Mouse (Mus musculus): ENCODE results near the gene Olfr1279. TPM values are rescaled to one million over a fixed set of nuclear protein-coding genes. Genes with fewer than 3 reads are reported as not detected.
"Not testable (repeated sequence)": the region's sequence is repeated elsewhere in the genome, so short reads cannot be mapped to it uniquely, and the experiment has no call there.

Olfr1279 gene
- not detected in 2 replicates for polyA plus RNA-seq (2014; fragmentation: Nextera tagmentation; extraction: Ambion mirVana)

DNA sequence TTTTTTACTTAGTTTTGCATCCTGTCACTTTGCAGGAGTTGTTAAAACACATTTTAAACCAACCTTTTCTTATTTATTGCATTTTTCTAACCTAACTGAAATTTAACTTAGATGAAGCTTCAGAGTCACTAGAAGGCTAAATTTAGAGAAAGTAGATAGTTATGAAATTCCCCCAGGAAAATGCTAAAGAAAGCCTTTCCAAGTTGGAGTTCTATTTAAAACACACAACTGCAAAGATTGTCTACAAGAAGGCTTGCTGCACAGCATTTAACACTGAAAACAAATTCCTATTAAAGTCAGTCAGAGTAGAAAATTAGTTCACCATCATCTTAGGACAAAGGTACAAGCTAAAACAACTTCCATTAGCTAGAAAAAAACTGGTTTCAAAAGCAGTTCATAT, at the start of gene Olfr1279:
TSS of gene Olfr1279 (plus strand) at position 262 of the 400 bp plus-strand sequence.
- Histone ChIP-seq H3K9ac (replicated peaks; ENCODE audit: low read depth, low read length) (no peak within 1 kb of the TSS), H3K4me3 (ENCODE audit: low read depth, low read length) (no peak within 1 kb of the TSS)
- ATAC-seq (ENCODE audit: low read depth): no peak

DNA sequence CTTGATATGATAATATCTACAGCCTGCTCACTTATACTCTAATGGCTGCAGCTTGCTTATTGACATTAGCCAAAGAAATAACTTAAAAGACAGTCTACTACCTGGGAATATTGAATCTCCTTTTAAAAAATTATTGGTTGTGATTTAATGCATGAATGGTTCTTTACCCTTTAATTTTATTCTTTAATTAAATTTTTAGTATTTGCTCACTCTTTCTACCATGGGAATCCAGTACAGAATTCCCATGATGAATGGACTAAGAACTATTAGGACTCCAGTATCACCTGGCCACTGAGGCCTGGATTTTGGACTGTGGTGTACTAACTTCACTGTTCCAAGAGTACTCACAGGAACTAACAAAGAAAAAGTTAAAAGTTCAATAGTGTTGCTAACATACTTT, 46.2 kb upstream of the Olfr1279 start, which contains the start of gene Olfr1276:
TSS of gene Olfr1276 (plus strand) at position 301 of the 400 bp plus-strand sequence.
- Histone ChIP-seq H3K36me3 (ENCODE audit: control insufficient read depth, insufficient read depth, low read length) (no peaks in the 10 kb centered on the region), H3K27ac (ENCODE audit: low read depth, low read length) (no peak within 1 kb of the TSS), H3K9me3 (ENCODE audit: control insufficient read depth, low read length) (no peaks in the 10 kb centered on the region), H3K4me2 (ENCODE audit: low read depth, low read length) (no peak within 1 kb of the TSS), H3K4me3 (ENCODE audit: low read depth, low read length) (no peak within 1 kb of the TSS), H3K4me1 (ENCODE audit: control insufficient read depth, insufficient read depth, low read length) (no peaks in the 10 kb centered on the region), H3K27me3 (ENCODE audit: control insufficient read depth, insufficient read depth, low read length) (no peaks in the 10 kb centered on the region), H3K9ac (replicated peaks; ENCODE audit: low read depth, low read length) (no peak within 1 kb of the TSS)
- no peak for ATAC-seq (ENCODE audit: low read depth)

More for the DNA sequence above, at the start of gene Olfr1279:
- no peaks in the 10 kb centered on the region for H3K9me3 ChIP-seq (ENCODE audit: control insufficient read depth, low read length)
- no peak within 1 kb of the TSS for H3K4me2 ChIP-seq (ENCODE audit: low read depth, low read length)
- H3K27ac ChIP-seq (ENCODE audit: low read depth, low read length): no peak within 1 kb of the TSS
- no peaks in the 10 kb centered on the region for H3K27me3 ChIP-seq (ENCODE audit: control insufficient read depth, insufficient read depth, low read length)
- H3K4me1 ChIP-seq (ENCODE audit: control insufficient read depth, insufficient read depth, low read length): no peaks in the 10 kb centered on the region
- no peaks in the 10 kb centered on the region for H3K36me3 ChIP-seq (ENCODE audit: control insufficient read depth, insufficient read depth, low read length)

GRCm38 (mm10) chr2:111274006-111274405, 26.4 kb upstream of the Olfr1279 start, which contains the start of gene Olfr1277:
Olfr1277 (minus strand) TSS chr2:111274106.
- no peaks in the 10 kb centered on the region for H3K27me3 ChIP-seq (ENCODE audit: control insufficient read depth, insufficient read depth, low read length)
- WGBS: 83% methylated on average over 2 of the region's 2 CpGs
- H3K9me3 ChIP-seq (ENCODE audit: control insufficient read depth, low read length): no peaks in the 10 kb centered on the region
- H3K36me3 ChIP-seq (ENCODE audit: control insufficient read depth, insufficient read depth, low read length): no peaks in the 10 kb centered on the region
- no peak within 1 kb of the TSS for H3K9ac ChIP-seq (replicated peaks; ENCODE audit: low read depth, low read length)
- H3K27ac ChIP-seq (ENCODE audit: low read depth, low read length): no peak within 1 kb of the TSS
- H3K4me3 ChIP-seq (ENCODE audit: low read depth, low read length): no peak within 1 kb of the TSS
- ATAC-seq (ENCODE audit: low read depth): no peak
- no peaks in the 10 kb centered on the region for H3K4me1 ChIP-seq (ENCODE audit: control insufficient read depth, insufficient read depth, low read length)
- no peak within 1 kb of the TSS for H3K4me2 ChIP-seq (ENCODE audit: low read depth, low read length)

GRCm38 (mm10) chr2:111289836-111290235, 10.6 kb upstream of the Olfr1279 start, which contains the start of gene Olfr1278:
Olfr1278 (plus strand) TSS chr2:111290136.
- Histone ChIP-seq H3K4me2 (ENCODE audit: low read depth, low read length) (no peak within 1 kb of the TSS), H3K4me1 (ENCODE audit: control insufficient read depth, insufficient read depth, low read length) (no peaks in the 10 kb centered on the region), H3K27me3 (ENCODE audit: control insufficient read depth, insufficient read depth, low read length) (no peaks in the 10 kb centered on the region), H3K9me3 (ENCODE audit: control insufficient read depth, low read length) (no peaks in the 10 kb centered on the region), H3K9ac (replicated peaks; ENCODE audit: low read depth, low read length) (no peak within 1 kb of the TSS), H3K27ac (ENCODE audit: low read depth, low read length) (no peak within 1 kb of the TSS), H3K36me3 (ENCODE audit: control insufficient read depth, insufficient read depth, low read length) (no peaks in the 10 kb centered on the region), H3K4me3 (ENCODE audit: low read depth, low read length) (no peak within 1 kb of the TSS)
- no peak for ATAC-seq (ENCODE audit: low read depth)

DNA sequence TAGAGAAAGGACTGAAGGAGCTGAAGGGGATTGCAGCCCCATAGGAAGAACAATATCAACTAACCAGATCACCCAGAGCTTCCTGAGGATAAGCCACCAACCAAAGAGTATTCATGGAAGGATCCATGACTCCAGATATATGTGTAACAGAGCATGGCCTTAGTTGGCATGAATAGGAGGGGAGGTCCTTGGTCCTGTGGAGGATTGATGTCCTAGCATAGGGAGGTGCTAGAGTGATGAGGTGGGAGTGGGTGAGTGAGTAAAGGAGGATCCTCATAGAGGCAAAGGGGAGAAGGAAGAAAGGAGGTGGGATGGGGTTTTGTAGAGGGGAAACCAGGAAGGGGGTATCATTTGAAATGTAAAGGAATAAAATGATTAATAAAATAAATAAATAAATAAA, 1.9 kb upstream of the Olfr1279 start:
- no peak for ATAC-seq (ENCODE audit: low read depth)
- Histone ChIP-seq H3K27ac (ENCODE audit: low read depth, low read length) (no peak overlapping the region), H3K9me3 (ENCODE audit: control insufficient read depth, low read length) (no peaks in the 10 kb centered on the region), H3K4me2 (ENCODE audit: low read depth, low read length) (no peak overlapping the region), H3K36me3 (ENCODE audit: control insufficient read depth, insufficient read depth, low read length) (no peaks in the 10 kb centered on the region), H3K4me1 (ENCODE audit: control insufficient read depth, insufficient read depth, low read length) (no peaks in the 10 kb centered on the region), H3K27me3 (ENCODE audit: control insufficient read depth, insufficient read depth, low read length) (no peaks in the 10 kb centered on the region), H3K9ac (replicated peaks; ENCODE audit: low read depth, low read length) (no peak overlapping the region), H3K4me3 (ENCODE audit: low read depth, low read length) (no peak overlapping the region)

GRCm38 (mm10) chr2:111313717-111314116, 13.3 kb downstream of the Olfr1279 start, which contains the start of gene Olfr1280:
Olfr1280 (plus strand) TSS chr2:111314017.
- ATAC-seq (ENCODE audit: low read depth): no peak
- Histone ChIP-seq H3K27ac (ENCODE audit: low read depth, low read length) (no peak within 1 kb of the TSS), H3K4me3 (ENCODE audit: low read depth, low read length) (no peak within 1 kb of the TSS), H3K36me3 (ENCODE audit: control insufficient read depth, insufficient read depth, low read length) (no peaks in the 10 kb centered on the region), H3K9ac (replicated peaks; ENCODE audit: low read depth, low read length) (no peak within 1 kb of the TSS), H3K9me3 (ENCODE audit: control insufficient read depth, low read length) (no peaks in the 10 kb centered on the region), H3K4me2 (ENCODE audit: low read depth, low read length) (no peak within 1 kb of the TSS), H3K27me3 (ENCODE audit: control insufficient read depth, insufficient read depth, low read length) (no peaks in the 10 kb centered on the region), H3K4me1 (ENCODE audit: control insufficient read depth, insufficient read depth, low read length) (no peaks in the 10 kb centered on the region)

- Histone ChIP-seq H3K9me3 (ENCODE audit: control insufficient read depth, low read length) (no peaks in the 10 kb centered on the region), H3K4me3 (ENCODE audit: low read depth, low read length) (no peak within 1 kb of the TSS), H3K4me1 (ENCODE audit: control insufficient read depth, insufficient read depth, low read length) (no peaks in the 10 kb centered on the region), H3K9ac (replicated peaks; ENCODE audit: low read depth, low read length) (no peak within 1 kb of the TSS), H3K27ac (ENCODE audit: low read depth, low read length) (no peak within 1 kb of the TSS), H3K36me3 (ENCODE audit: control insufficient read depth, insufficient read depth, low read length) (no peaks in the 10 kb centered on the region), H3K4me2 (ENCODE audit: low read depth, low read length) (no peak within 1 kb of the TSS), H3K27me3 (ENCODE audit: control insufficient read depth, insufficient read depth, low read length) (no peaks in the 10 kb centered on the region)
- 84% methylated on average over 2 of the region's 2 CpGs for WGBS
- no peak for ATAC-seq (ENCODE audit: low read depth)
Measured at GRCm38 (mm10) chr2:111326220-111326619, 25.8 kb downstream of the Olfr1279 start, which contains the start of gene Olfr1281. Olfr1281 (plus strand) TSS chr2:111326520.

GRCm38 (mm10) chr2:111333721-111334120, 33.3 kb downstream of the Olfr1279 start:
- H3K9ac ChIP-seq (replicated peaks; ENCODE audit: low read depth, low read length); H3K4me1 ChIP-seq (ENCODE audit: control insufficient read depth, insufficient read depth, low read length); H3K9me3 ChIP-seq (ENCODE audit: control insufficient read depth, low read length); H3K36me3 ChIP-seq (ENCODE audit: control insufficient read depth, insufficient read depth, low read length); H3K27me3 ChIP-seq (ENCODE audit: control insufficient read depth, insufficient read depth, low read length); H3K4me2 ChIP-seq (ENCODE audit: low read depth, low read length); ATAC-seq (ENCODE audit: low read depth); H3K27ac ChIP-seq (ENCODE audit: low read depth, low read length); H3K4me3 ChIP-seq (ENCODE audit: low read depth, low read length): not testable (repeated sequence)
- 92% methylated on average over 5 of the region's 5 CpGs for WGBS

DNA sequence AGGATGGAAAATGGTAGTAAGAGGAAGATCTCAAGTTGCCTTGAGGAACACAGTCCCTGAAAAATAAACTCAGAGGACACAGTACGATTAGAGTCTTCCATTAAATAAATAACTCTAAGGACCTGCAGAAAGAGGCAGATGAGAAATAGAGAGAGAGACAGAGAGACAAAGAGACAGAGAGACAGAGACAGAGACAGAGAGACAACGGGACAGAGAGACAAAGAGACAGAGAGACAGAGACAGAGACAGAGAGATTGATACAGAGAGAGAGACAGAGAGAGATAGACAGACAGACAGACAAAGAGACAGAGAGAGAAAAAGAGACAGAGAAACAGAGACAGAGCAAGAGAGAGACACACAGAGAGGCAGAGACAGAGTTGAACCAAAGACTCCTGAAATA, 35.5 kb downstream of the Olfr1279 start, which contains the start of gene Olfr1282:
TSS of gene Olfr1282 (minus strand) at position 101 of the 400 bp plus-strand sequence.
- no peak for ATAC-seq (ENCODE audit: low read depth)
- Histone ChIP-seq H3K4me1 (ENCODE audit: control insufficient read depth, insufficient read depth, low read length) (no peaks in the 10 kb centered on the region), H3K9ac (replicated peaks; ENCODE audit: low read depth, low read length) (no peak within 1 kb of the TSS), H3K36me3 (ENCODE audit: control insufficient read depth, insufficient read depth, low read length) (no peaks in the 10 kb centered on the region), H3K27me3 (ENCODE audit: control insufficient read depth, insufficient read depth, low read length) (no peaks in the 10 kb centered on the region), H3K27ac (ENCODE audit: low read depth, low read length) (no peak within 1 kb of the TSS), H3K9me3 (ENCODE audit: control insufficient read depth, low read length) (no peaks in the 10 kb centered on the region), H3K4me3 (ENCODE audit: low read depth, low read length) (no peak within 1 kb of the TSS), H3K4me2 (ENCODE audit: low read depth, low read length) (no peak within 1 kb of the TSS)
- WGBS: 84% methylated on average over 2 of the region's 2 CpGs

Data from neural tube, embryonic 14.5 days (tissue).